ENCODE assay signal across 10 mouse cellular contexts in the genomic region with DNA sequence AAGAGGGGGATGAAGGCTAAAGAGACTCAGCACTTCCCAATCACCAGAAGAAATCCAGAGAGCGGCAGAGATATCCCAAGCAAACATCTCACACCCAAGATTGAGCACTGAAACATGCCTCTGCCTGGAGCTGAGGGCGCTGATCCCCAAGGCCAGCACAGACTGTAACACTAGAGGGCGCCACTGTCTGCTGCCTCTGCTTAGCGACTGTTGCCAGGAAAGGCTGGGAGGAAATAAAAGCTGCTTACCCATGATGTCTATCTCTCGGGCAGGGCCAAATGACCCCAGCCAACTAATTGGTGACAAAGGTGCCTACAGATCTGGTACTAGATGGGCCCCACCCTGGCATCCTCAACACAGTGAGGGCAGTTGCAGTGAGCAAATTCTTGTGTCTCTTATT. TPM values are rescaled to one million over a fixed set of nuclear protein-coding genes. Genes with fewer than 3 reads are reported as not detected.
DNase-seq lines count a peak whose midpoint lies in the region; ATAC-seq and TF ChIP-seq lines count a peak whose summit lies in the region.
"Had no signal": no experiment of that assay in that cellular context is flagged by ENCODE, and none has a peak within 500 bp of the region (broad histone marks: within the 10 kb centered on the region; RNA-seq: fewer than 3 reads in every experiment).

No protein-coding gene starts in this region.

- H3K27me3 ChIP-seq in intestine, postnatal 0 days (replicated peaks; ENCODE audit: control insufficient read depth, insufficient read depth, low read length) = no peaks in the 10 kb centered on the region
- H3K27me3 ChIP-seq: lung, embryonic 15.5 days had no signal

- H3K9ac ChIP-seq in intestine, postnatal 0 days (ENCODE audit: low read depth, low read length) = no peak overlapping the region
- H3K9ac ChIP-seq: lung, embryonic 15.5 days had no signal

- ATAC-seq in frontal cortex, adult (ENCODE audit: low TSS enrichment) = peak; percentile 51
- peak; percentile 54 for ATAC-seq in intestine, postnatal 0 days

- no peak overlapping the region for H3K27ac ChIP-seq in intestine, postnatal 0 days (ENCODE audit: low read depth, low read length)
- H3K27ac ChIP-seq: lung, embryonic 15.5 days had no signal

- H3K9me3 ChIP-seq in intestine, postnatal 0 days (ENCODE audit: control insufficient read depth) = no peaks in the 10 kb centered on the region
- H3K9me3 ChIP-seq: lung, embryonic 15.5 days had no signal

- H3K4me3 ChIP-seq in intestine, postnatal 0 days (ENCODE audit: low read depth, low read length) = no peak overlapping the region
- H3K4me3 ChIP-seq: lung, embryonic 15.5 days had no signal

- no peaks in the 10 kb centered on the region for H3K36me3 ChIP-seq in intestine, postnatal 0 days (ENCODE audit: control insufficient read depth, insufficient read depth)
- H3K36me3 ChIP-seq: G1E; lung, embryonic 15.5 days had no signal

- TF ChIP-seq CTCF in intestine, postnatal 0 days (IDR thresholded peaks at IDR 0.05; ENCODE audit: low read depth) = peak; percentile 89

- H3K4me1 ChIP-seq in intestine, postnatal 0 days (replicated peaks; ENCODE audit: control insufficient read depth, insufficient read depth, low read length) = no peaks in the 10 kb centered on the region
- H3K4me1 ChIP-seq: lung, embryonic 15.5 days had no signal

- WGBS in intestine, postnatal 0 days = 30% methylated on average over 5 of the region's 5 CpGs

- no peak for DNase-seq in frontal cortex, postnatal 14 days (ENCODE audit: low spot score in 2 of 2)
- DNase-seq in ovary, postnatal 36 days (ENCODE audit: low spot score) = peak; percentile 37
- no peak for DNase-seq in ovary, adult 18-20 months (ENCODE audit: low spot score)
- DNase-seq in urinary bladder, adult 2 months (ENCODE audit: low spot score) = peak; percentile 31
- no peak for DNase-seq in right cerebral cortex, adult 18-20 months
- DNase-seq in layer of hippocampus, adult 8-10 months (ENCODE audit: low spot score in 2 of 2) = no peak

- no peak overlapping the region for H3K4me2 ChIP-seq in intestine, postnatal 0 days (replicated peaks; ENCODE audit: low read depth)
- H3K4me2 ChIP-seq: lung, embryonic 15.5 days had no signal

RNA-seq across cellular contexts. Expression of a gene that starts 11.9 kb away (rescaled TPM):
- not detected in 2 replicates for polyA plus RNA-seq in intestine, postnatal 0 days (2015; fragmentation: Nextera tagmentation; extraction: Ambion mirVana)
- not detected in 2 replicates for polyA plus RNA-seq in urinary bladder, adult 2 months (2012; rRNA removed)
- total RNA-seq in layer of hippocampus, adult 8-10 months (2022) = not detected
- total RNA-seq: G1E had no signal
- polyA plus RNA-seq: G1E; lung, embryonic 15.5 days had no signal

RNA-seq across cellular contexts. Expression of a gene that starts 19.1 kb away (rescaled TPM):
- 177 and 211 TPM in 2 replicates for polyA plus RNA-seq in intestine, postnatal 0 days (2015; fragmentation: Nextera tagmentation; extraction: Ambion mirVana)
- polyA plus RNA-seq in urinary bladder, adult 2 months (2012; rRNA removed) = 0.06 and 0.43 TPM in 2 replicates
- under 1 TPM in 1 of 4 experiments, not detected in 3; 0.34 TPM for total RNA-seq in layer of hippocampus, adult 8-10 months (2022)
- total RNA-seq: G1E had no signal
- polyA plus RNA-seq: G1E had no signal

RNA-seq across cellular contexts. Expression of a gene that starts 35.7 kb away (rescaled TPM):
- not detected in 2 replicates for polyA plus RNA-seq in intestine, postnatal 0 days (2015; fragmentation: Nextera tagmentation; extraction: Ambion mirVana)
- 0.01 TPM in 1 of 2 replicates, not detected in the other for polyA plus RNA-seq in urinary bladder, adult 2 months (2012; rRNA removed)
- total RNA-seq in layer of hippocampus, adult 8-10 months (2022) = under 1 TPM; 0.10 to 0.32 (median 0.14) TPM
- polyA plus RNA-seq: G1E had no signal

Comparison
In these comparisons a context has a peak if more than half of its experiments do, and no peak if none do; other contexts are left out.
1. DNase-seq: peak in ovary, postnatal 36 days (single experiment) and urinary bladder, adult 2 months (single experiment); none in frontal cortex, postnatal 14 days (0 of 2), ovary, adult 18-20 months (single experiment), right cerebral cortex, adult 18-20 months (single experiment) and layer of hippocampus, adult 8-10 months (0 of 2).
2. RNA of a gene that starts 19.1 kb away (polyA plus RNA-seq): 177 to 211 TPM in intestine, postnatal 0 days; 0.06 to 0.43 TPM in urinary bladder, adult 2 months; every median in the first group is over 100 times any median in the second.